Mouse (Mus musculus) MEL (cell line): ENCODE results near the gene Acsl3.

Experiments used
- CTCF ChIP-seq, 3 experiments: IDR thresholded peaks in 2 of 3; conservative IDR thresholded peaks in 1 of 3; 2 replicates each; pipeline ENCODE4 v1.5.1; 2011 to 2012; ENCODE audit warnings: low read length in 3 of 3, low read depth in 2 of 3, mild to moderate bottlenecking in 2 of 3, improper control_type of control experiment in 1 of 3, inconsistent platforms in 1 of 3, mixed read lengths in 1 of 3, moderate library complexity in 1 of 3; ENCODE audit not compliant: control insufficient read depth in 1 of 3, insufficient read depth in 1 of 3, poor library complexity in 1 of 3, severe bottlenecking in 1 of 3
- GATA1 ChIP-seq: IDR thresholded peaks from 2 replicates; pipeline ENCODE4 v1.6.1; 2011; ENCODE audit warnings: low read depth, low read length, improper control_type of control experiment
- MAX ChIP-seq: IDR thresholded peaks from 2 replicates; pipeline ENCODE4 v1.6.1; 2011; ENCODE audit warnings: low read length, improper control_type of control experiment
- POLR2A ChIP-seq, 2 experiments: IDR thresholded peaks; 2 replicates each; pipeline ENCODE4 v1.6.1; 2011 to 2012; ENCODE audit warnings: low read length in 2 of 2, mild to moderate bottlenecking in 2 of 2, control low read depth in 1 of 2, improper control_type of control experiment in 1 of 2, low read depth in 1 of 2, moderate library complexity in 1 of 2; ENCODE audit not compliant: control insufficient read depth in 1 of 2, insufficient read depth in 1 of 2, poor library complexity in 1 of 2
- SIN3A ChIP-seq: IDR thresholded peaks from 2 replicates; pipeline ENCODE4 v1.6.1; 2012; ENCODE audit warnings: low read length, improper control_type of control experiment, inconsistent platforms
- ZNF384 ChIP-seq: IDR thresholded peaks from 2 replicates; pipeline ENCODE4 v1.6.1; 2012; ENCODE audit warnings: low read depth, mild to moderate bottlenecking, inconsistent platforms, low read length, improper control_type of control experiment

- TF ChIP-seq GATA1 (no peak), ZNF384 (no peak), POLR2A (IDR thresholded peaks at IDR 0.05; ENCODE audit: control insufficient read depth in 1 of 2, insufficient read depth in 1 of 2, low read depth in 1 of 2, low read length in 2 of 2, poor library complexity in 1 of 2) (no peak), CTCF (IDR thresholded peaks at IDR 0.05 in 2 of 3, conservative IDR thresholded peaks at IDR 0.05 in 1 of 3; ENCODE audit: control insufficient read depth in 1 of 3, insufficient read depth in 1 of 3, low read depth in 2 of 3, low read length in 3 of 3, poor library complexity in 1 of 3, severe bottlenecking in 1 of 3) (no peak), MAX (no peak), SIN3A (no peak)
These were observed 76.8 kb downstream of the Acsl3 start for GRCm38 (mm10) chr1:78734261-78735000.
